ENCODE assay signal across 26 mouse cellular contexts in the genomic region with DNA sequence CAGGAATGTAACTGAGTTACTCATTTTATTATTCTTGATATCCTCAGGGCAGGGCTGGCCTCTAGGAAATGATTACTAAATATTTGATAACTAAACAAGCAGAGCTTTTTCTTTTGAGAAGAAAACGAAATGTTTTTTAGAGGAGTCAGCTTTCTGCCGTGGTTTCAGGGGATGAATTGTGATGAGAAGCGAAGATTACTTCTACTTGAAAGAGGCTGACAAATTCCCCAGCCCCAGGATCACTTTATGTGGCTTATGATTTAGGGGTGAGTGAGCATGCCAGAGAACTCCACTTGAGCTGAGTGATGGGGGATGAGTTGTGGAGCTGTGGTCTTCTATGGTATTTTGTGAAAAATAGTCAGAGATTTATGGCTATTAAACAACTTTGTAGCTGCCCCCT.
DNase-seq lines count a peak whose midpoint lies in the region; ATAC-seq and TF ChIP-seq lines count a peak whose summit lies in the region.
"Had no signal": no experiment of that assay in that cellular context is flagged by ENCODE, and none has a peak within 500 bp of the region (broad histone marks: within the 10 kb centered on the region; RNA-seq: fewer than 3 reads in every experiment).

No protein-coding gene starts in this region.

- no peak for ATAC-seq in embryonic facial prominence, embryonic 15.5 days (ENCODE audit: insufficient number of reproducible peaks, low FRiP score, low TSS enrichment, low read depth)
- no peak for ATAC-seq in midbrain, embryonic 11.5 days (ENCODE audit: low FRiP score)
- no peak for ATAC-seq in midbrain, postnatal 0 days (ENCODE audit: low FRiP score)
- ATAC-seq in activated CD4-positive, CD25-positive, alpha-beta regulatory T cell, adult 4 months, result no peak
- ATAC-seq: forebrain, embryonic 14.5 days; forebrain, postnatal 0 days had no signal

- TF ChIP-seq CTCF in midbrain, postnatal 0 days (IDR thresholded peaks at IDR 0.05), result no peak

- H3K27me3 ChIP-seq in embryonic facial prominence, embryonic 15.5 days, result no peaks in the 10 kb centered on the region
- no peaks in the 10 kb centered on the region for H3K27me3 ChIP-seq in embryonic facial prominence, embryonic 10.5 days (replicated peaks; ENCODE audit: low read depth, poor library complexity, severe bottlenecking)
- no peaks in the 10 kb centered on the region for H3K27me3 ChIP-seq in midbrain, embryonic 11.5 days (ENCODE audit: control insufficient read depth, insufficient read depth, low read length)
- no peaks in the 10 kb centered on the region for H3K27me3 ChIP-seq in midbrain, postnatal 0 days (ENCODE audit: insufficient read depth, low read length)
- H3K27me3 ChIP-seq: CH12.LX; embryonic facial prominence, embryonic 13.5 days; heart, embryonic 13.5 days had no signal

- no peaks in the 10 kb centered on the region for H3K36me3 ChIP-seq in embryonic facial prominence, embryonic 15.5 days
- H3K36me3 ChIP-seq in embryonic facial prominence, embryonic 10.5 days (replicated peaks), result no peaks in the 10 kb centered on the region
- no peaks in the 10 kb centered on the region for H3K36me3 ChIP-seq in midbrain, embryonic 11.5 days (ENCODE audit: control insufficient read depth, insufficient read depth, low read length)
- H3K36me3 ChIP-seq in midbrain, postnatal 0 days (ENCODE audit: insufficient read depth, low read length), result no peaks in the 10 kb centered on the region
- H3K36me3 ChIP-seq: embryonic facial prominence, embryonic 13.5 days; G1E; heart, embryonic 10.5 days; heart, embryonic 13.5 days had no signal

- 44% methylated on average over 3 of the region's 3 CpGs for WGBS in embryonic facial prominence, embryonic 15.5 days
- WGBS in embryonic facial prominence, embryonic 10.5 days, result 80% methylated on average over 3 of the region's 3 CpGs
- WGBS in midbrain, embryonic 11.5 days, result 69% methylated on average over 3 of the region's 3 CpGs
- 60% methylated on average over 3 of the region's 3 CpGs for WGBS in midbrain, postnatal 0 days

- H3K4me1 ChIP-seq in embryonic facial prominence, embryonic 15.5 days, result no peaks in the 10 kb centered on the region
- H3K4me1 ChIP-seq in embryonic facial prominence, embryonic 10.5 days, result no peaks in the 10 kb centered on the region
- no peaks in the 10 kb centered on the region for H3K4me1 ChIP-seq in midbrain, embryonic 11.5 days (ENCODE audit: control insufficient read depth, insufficient read depth, low read length)
- no peaks in the 10 kb centered on the region for H3K4me1 ChIP-seq in midbrain, postnatal 0 days (ENCODE audit: insufficient read depth, low read length)
- H3K4me1 ChIP-seq: embryonic facial prominence, embryonic 13.5 days; heart, embryonic 10.5 days; heart, embryonic 13.5 days had no signal

- H3K9ac ChIP-seq in embryonic facial prominence, embryonic 15.5 days, result no peak overlapping the region
- H3K9ac ChIP-seq in midbrain, embryonic 11.5 days (ENCODE audit: low read length), result no peak overlapping the region
- H3K9ac ChIP-seq in midbrain, postnatal 0 days (replicated peaks; ENCODE audit: low read length, poor library complexity, severe bottlenecking), result no peak overlapping the region
- H3K9ac ChIP-seq: embryonic facial prominence, embryonic 13.5 days; forebrain, postnatal 0 days; heart, embryonic 13.5 days; hindbrain, embryonic 14.5 days had no signal

- H3K4me2 ChIP-seq in embryonic facial prominence, embryonic 15.5 days (replicated peaks), result no peak overlapping the region
- no peak overlapping the region for H3K4me2 ChIP-seq in midbrain, embryonic 11.5 days
- H3K4me2 ChIP-seq in midbrain, postnatal 0 days (ENCODE audit: low read depth, low read length, poor library complexity, severe bottlenecking), result no peak overlapping the region
- H3K4me2 ChIP-seq: embryonic facial prominence, embryonic 13.5 days; heart, embryonic 13.5 days; hindbrain, embryonic 14.5 days had no signal

- no peak overlapping the region for H3K4me3 ChIP-seq in embryonic facial prominence, embryonic 15.5 days (replicated peaks)
- no peak overlapping the region for H3K4me3 ChIP-seq in embryonic facial prominence, embryonic 10.5 days
- no peak overlapping the region for H3K4me3 ChIP-seq in midbrain, embryonic 11.5 days (ENCODE audit: low read depth, low read length)
- H3K4me3 ChIP-seq in midbrain, postnatal 0 days (ENCODE audit: low read depth, low read length), result no peak overlapping the region
- H3K4me3 ChIP-seq: embryonic facial prominence, embryonic 13.5 days; gastrocnemius, adult 2 months; heart, embryonic 10.5 days; heart, embryonic 13.5 days had no signal

- H3K9me3 ChIP-seq in embryonic facial prominence, embryonic 15.5 days (replicated peaks), result no peaks in the 10 kb centered on the region
- H3K9me3 ChIP-seq in embryonic facial prominence, embryonic 10.5 days, result no peaks in the 10 kb centered on the region
- H3K9me3 ChIP-seq in midbrain, embryonic 11.5 days (ENCODE audit: control insufficient read depth, low read length), result no peaks in the 10 kb centered on the region
- no peaks in the 10 kb centered on the region for H3K9me3 ChIP-seq in midbrain, postnatal 0 days (ENCODE audit: low read length)
- H3K9me3 ChIP-seq: embryonic facial prominence, embryonic 13.5 days; heart, embryonic 10.5 days; heart, embryonic 13.5 days had no signal

- 0 out of 2 replicates have a peak overlapping the region, but pooled peaks have one; percentile 39 for H3K27ac ChIP-seq in embryonic facial prominence, embryonic 15.5 days (replicated peaks)
- H3K27ac ChIP-seq in embryonic facial prominence, embryonic 10.5 days (replicated peaks), result no peak overlapping the region
- no peak overlapping the region for H3K27ac ChIP-seq in midbrain, embryonic 11.5 days (ENCODE audit: low read depth, low read length)
- no peak overlapping the region for H3K27ac ChIP-seq in midbrain, postnatal 0 days (ENCODE audit: low read depth, low read length)
- H3K27ac ChIP-seq: embryonic facial prominence, embryonic 13.5 days; gastrocnemius, adult 2 months; heart, embryonic 10.5 days; heart, embryonic 13.5 days; hindbrain, embryonic 14.5 days had no signal

- no peak for DNase-seq in embryonic facial prominence, embryonic 10.5 days (ENCODE audit: low spot score)
- DNase-seq in midbrain, embryonic 11.5 days (ENCODE audit: low spot score, missing footprints), result peak; percentile 33
- DNase-seq in midbrain, postnatal 0 days (ENCODE audit: low spot score), result no peak
- DNase-seq in mesoderm, embryonic 11.5 days (ENCODE audit: low read depth, low spot score), result peak; percentile 22
- no peak for DNase-seq in cerebellum, adult 9-11 months
- DNase-seq: adrenal gland, postnatal 10 days; adrenal gland, postnatal 36 days; B cell, adult 2 months; cerebellum, adult 18-20 months; cerebellum, adult 9-10 months; cerebellum, postnatal 25 days; forebrain, postnatal 0 days; gastrocnemius, adult 2 months; gastrocnemius, postnatal 14 days; heart, adult 18-20 months; heart, postnatal 14 days; heart, postnatal 4 days had no signal

Comparison
In these comparisons a context has a peak if more than half of its experiments do, and no peak if none do; other contexts are left out.
1. DNase-seq: peak in midbrain, embryonic 11.5 days (single experiment) and mesoderm, embryonic 11.5 days (single experiment); none in embryonic facial prominence, embryonic 10.5 days (single experiment), midbrain, postnatal 0 days (single experiment) and cerebellum, adult 9-11 months (single experiment).